ENCODE assay signal across 10 mouse cellular contexts in the genomic region with DNA sequence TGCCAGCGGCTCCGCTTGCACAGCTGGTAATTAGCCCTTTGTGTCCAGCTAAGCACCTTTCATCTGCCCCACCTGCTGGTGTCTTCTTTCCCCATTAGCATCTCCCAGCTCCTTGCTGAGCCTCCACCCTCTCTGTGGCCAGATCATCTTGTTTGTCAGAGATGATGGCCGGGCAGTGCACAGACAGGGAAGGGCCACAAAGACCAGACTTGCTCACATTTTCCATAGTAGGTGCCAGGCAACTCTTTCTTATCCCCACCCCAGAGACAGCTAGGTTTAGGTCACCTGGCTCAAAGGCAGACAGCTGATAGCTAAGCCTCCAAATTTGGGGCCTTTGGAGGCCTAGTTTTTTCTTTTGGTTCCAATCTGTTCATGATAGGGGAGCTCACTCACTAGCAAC. TPM values are rescaled to one million over a fixed set of nuclear protein-coding genes. Genes with fewer than 3 reads are reported as not detected.
DNase-seq lines count a peak whose midpoint lies in the region; ATAC-seq and TF ChIP-seq lines count a peak whose summit lies in the region.
"Had no signal": no experiment of that assay in that cellular context is flagged by ENCODE, and none has a peak within 500 bp of the region (broad histone marks: within the 10 kb centered on the region; RNA-seq: fewer than 3 reads in every experiment).

No protein-coding gene starts in this region.

- no peak for TF ChIP-seq EP300 in lung, postnatal 0 days (IDR thresholded peaks at IDR 0.05)

- H3K27me3 ChIP-seq in lung, postnatal 0 days (replicated peaks; ENCODE audit: insufficient read depth, low read length): no peaks in the 10 kb centered on the region
- H3K27me3 ChIP-seq in intestine, embryonic 16.5 days (replicated peaks; ENCODE audit: control insufficient read depth, insufficient read depth, low read length): no peaks in the 10 kb centered on the region

- no peak for ATAC-seq in lung, postnatal 0 days
- ATAC-seq in common myeloid progenitor, adult 5-6 weeks (replicated peaks; ENCODE audit: low read depth, poor library complexity, severe bottlenecking): peak; percentile 31; the same call in 1 of the 2 replicates
- no peak for ATAC-seq in intestine, embryonic 16.5 days
- ATAC-seq: midbrain, embryonic 16.5 days had no signal

- no peak for TF ChIP-seq CTCF in lung, postnatal 0 days (IDR thresholded peaks at IDR 0.05)

- 75% methylated on average over 3 of the region's 3 CpGs for WGBS in lung, postnatal 0 days
- 53% methylated on average over 3 of the region's 3 CpGs for WGBS in intestine, embryonic 16.5 days

- peak; percentile 68 to 71 for DNase-seq in heart, adult 18-20 months
- DNase-seq in heart, postnatal 25 days (ENCODE audit: low spot score): no peak
- DNase-seq in lung, postnatal 0 days (ENCODE audit: low spot score): no peak
- no peak for DNase-seq in lung, postnatal 4 days
- no peak for DNase-seq in thymus, postnatal 4 days
- DNase-seq in adrenal gland, postnatal 25 days: no peak
- DNase-seq: cerebellum, postnatal 25 days had no signal

- no peak overlapping the region for H3K9ac ChIP-seq in lung, postnatal 0 days (replicated peaks; ENCODE audit: low read depth)
- H3K9ac ChIP-seq in intestine, embryonic 16.5 days (ENCODE audit: low read depth, low read length): 0 out of 2 replicates have a peak overlapping the region, but pooled peaks have one; percentile 17

- H3K4me1 ChIP-seq in lung, postnatal 0 days (ENCODE audit: insufficient read depth, low read depth, low read length): 0 out of 2 replicates have a peak, but pooled peaks cover 11% of the 10 kb centered on the region
- H3K4me1 ChIP-seq in intestine, embryonic 16.5 days (ENCODE audit: control insufficient read depth, insufficient read depth, low read length): peaks cover 50% of the 10 kb centered on the region

- no peak overlapping the region for H3K4me3 ChIP-seq in lung, postnatal 0 days (ENCODE audit: low read depth, low read length)
- H3K4me3 ChIP-seq in intestine, embryonic 16.5 days (ENCODE audit: low read length): no peak overlapping the region

- peak overlapping the region; percentile 38; the same call in 1 of the 2 replicates for H3K27ac ChIP-seq in lung, postnatal 0 days (ENCODE audit: low read length)
- H3K27ac ChIP-seq in intestine, embryonic 16.5 days (ENCODE audit: low read length): no peak overlapping the region

- intact Hi-C loops in heart, postnatal 25 days (cut with DNase I): loop anchor here (5.0 kb wide), 1 partner anchor 38 kb away; no protein-coding TSS in a partner anchor

- no peaks in the 10 kb centered on the region for H3K36me3 ChIP-seq in lung, postnatal 0 days (ENCODE audit: insufficient read depth, low read length)
- peaks cover 9% of the 10 kb centered on the region; the same call in 1 of the 2 replicates for H3K36me3 ChIP-seq in intestine, embryonic 16.5 days (ENCODE audit: control insufficient read depth, insufficient read depth, low read length)

- no peaks in the 10 kb centered on the region for H3K9me3 ChIP-seq in lung, postnatal 0 days (ENCODE audit: low read length)
- H3K9me3 ChIP-seq in intestine, embryonic 16.5 days (ENCODE audit: control insufficient read depth, low read length): no peaks in the 10 kb centered on the region

- H3K4me2 ChIP-seq in lung, postnatal 0 days (replicated peaks; ENCODE audit: low read depth, low read length): no peak overlapping the region
- H3K4me2 ChIP-seq in intestine, embryonic 16.5 days (ENCODE audit: low read depth, low read length): no peak overlapping the region

RNA-seq across cellular contexts. Expression of gene Lbh, which starts 16.5 kb away (rescaled TPM):
- 100 to 1,000 TPM; 432 to 483 TPM for total RNA-seq in heart, adult 18-20 months (2021)
- total RNA-seq in heart, postnatal 25 days (2021): 100 to 1,000 TPM; 390 to 430 TPM
- 16.2 and 19.2 TPM in 2 replicates for polyA plus RNA-seq in lung, postnatal 0 days (2015; fragmentation: Nextera tagmentation; extraction: Ambion mirVana)
- 18.0 and 18.1 TPM in 2 replicates for total RNA-seq in common myeloid progenitor, adult 5-6 weeks (2017)
- 5.5 and 7.6 TPM in 2 replicates for polyA plus RNA-seq in intestine, embryonic 16.5 days (2015; fragmentation: Nextera tagmentation; extraction: Ambion mirVana)
- total RNA-seq in adrenal gland, postnatal 25 days (2021): 24.9 and 26.2 TPM in 2 replicates

Comparison
In these comparisons a context has a peak if more than half of its experiments do, and no peak if none do; other contexts are left out.
1. DNase-seq: peak in heart, adult 18-20 months (2 of 2); none in heart, postnatal 25 days (single experiment), lung, postnatal 0 days (single experiment), lung, postnatal 4 days (0 of 2), thymus, postnatal 4 days (single experiment) and adrenal gland, postnatal 25 days (single experiment).
2. RNA of gene Lbh, which starts 16.5 kb away (total RNA-seq): 432 to 483 TPM in heart, adult 18-20 months and 390 to 430 TPM in heart, postnatal 25 days; 24.9 to 26.2 TPM in adrenal gland, postnatal 25 days and 18.0 to 18.1 TPM in common myeloid progenitor, adult 5-6 weeks; every median in the first group is over 10 times any median in the second.